Mouse (Mus musculus) MEL (cell line): ENCODE data around the gene Spef1. TPM values are rescaled to one million over a fixed set of nuclear protein-coding genes. Genes with fewer than 3 reads are reported as not detected.
"Not testable (repeated sequence)": the region's sequence is repeated elsewhere in the genome, so short reads cannot be mapped to it uniquely, and the experiment has no call there.

Experiments
- DNase-seq: peaks from one replicate; pipeline ENCODE4 v3.0.0; 2011; ENCODE audit warnings: low read depth, low spot score
- H3K27ac ChIP-seq: 2 replicates; pipeline ENCODE4 v1.5.1; 2012; ENCODE audit warnings: low read depth, mild to moderate bottlenecking, control low read depth, low read length, moderate library complexity; ENCODE audit not compliant: control insufficient read depth
- H3K27me3 ChIP-seq, 2 experiments: fragments of 150-350 bp in 1 of 2; sonication (generic) in 1 of 2; 2 replicates each; pipeline ENCODE4 v1.6.1; 2012; ENCODE audit warnings: low read length in 2 of 2, mild to moderate bottlenecking in 2 of 2, improper control_type of control experiment in 1 of 2, moderate library complexity in 1 of 2; ENCODE audit not compliant: insufficient read depth in 2 of 2, control insufficient read depth in 1 of 2
- H3K36me3 ChIP-seq, 2 experiments: 2 replicates each; pipeline ENCODE4 v1.6.1; 2012 to 2014; ENCODE audit warnings: low read length in 2 of 2, improper control_type of control experiment in 1 of 2, inconsistent platforms in 1 of 2, mild to moderate bottlenecking in 1 of 2; ENCODE audit not compliant: insufficient read depth in 2 of 2, control insufficient read depth in 1 of 2
- H3K4me1 ChIP-seq, 2 experiments: fragments of 150-350 bp in 1 of 2; sonication (generic) in 1 of 2; 2 replicates each; pipeline ENCODE4 v1.6.1; 2012; ENCODE audit warnings: low read length in 2 of 2, improper control_type of control experiment in 1 of 2, mild to moderate bottlenecking in 1 of 2; ENCODE audit not compliant: insufficient read depth in 2 of 2, control insufficient read depth in 1 of 2
- H3K4me3 ChIP-seq, 2 experiments: fragments of 150-350 bp in 1 of 2; sonication (generic) in 1 of 2; 2 replicates each; pipeline ENCODE4 v1.5.1; 2012; ENCODE audit warnings: low read depth in 2 of 2, low read length in 2 of 2, mild to moderate bottlenecking in 2 of 2, moderate library complexity in 2 of 2, control low read depth in 1 of 2, improper control_type of control experiment in 1 of 2; ENCODE audit not compliant: control insufficient read depth in 1 of 2, insufficient read depth in 1 of 2
- H3K79me2 ChIP-seq: 2 replicates; pipeline ENCODE4 v1.6.1; 2012; ENCODE audit warnings: mild to moderate bottlenecking, low read length, moderate library complexity; ENCODE audit not compliant: control insufficient read depth, poor library complexity, insufficient read depth
- H3K9ac ChIP-seq: 2 replicates; pipeline ENCODE4 v1.6.1; 2012; ENCODE audit warnings: low read depth, mild to moderate bottlenecking, control low read depth, low read length, moderate library complexity; ENCODE audit not compliant: control insufficient read depth, poor library complexity, severe bottlenecking
- H3K9me3 ChIP-seq: fragments of 150-350 bp; sonication (generic); replicated peaks from 2 replicates; pipeline ENCODE4 v1.6.1; 2012; ENCODE audit warnings: mild to moderate bottlenecking, low read length, improper control_type of control experiment, moderate library complexity; ENCODE audit not compliant: insufficient read depth
- CTCF ChIP-seq, 3 experiments: IDR thresholded peaks in 2 of 3; conservative IDR thresholded peaks in 1 of 3; 2 replicates each; pipeline ENCODE4 v1.5.1; 2011 to 2012; ENCODE audit warnings: low read length in 3 of 3, low read depth in 2 of 3, mild to moderate bottlenecking in 2 of 3, improper control_type of control experiment in 1 of 3, inconsistent platforms in 1 of 3, mixed read lengths in 1 of 3, moderate library complexity in 1 of 3; ENCODE audit not compliant: control insufficient read depth in 1 of 3, insufficient read depth in 1 of 3, poor library complexity in 1 of 3, severe bottlenecking in 1 of 3
- ELF1 ChIP-seq: IDR thresholded peaks from 2 replicates; pipeline ENCODE4 v1.6.1; 2014; ENCODE audit warnings: low read depth, mild to moderate bottlenecking, inconsistent platforms, low read length, improper control_type of control experiment, moderate library complexity
- EP300 ChIP-seq, 2 experiments: IDR thresholded peaks; 2 replicates each; pipeline ENCODE4 v1.6.1; 2011; ENCODE audit warnings: improper control_type of control experiment in 2 of 2, low read length in 2 of 2, low read depth in 1 of 2, mild to moderate bottlenecking in 1 of 2
- ETS1 ChIP-seq: IDR thresholded peaks from 2 replicates; pipeline ENCODE4 v1.6.1; 2012; ENCODE audit warnings: low read depth, mild to moderate bottlenecking, inconsistent platforms, low read length, improper control_type of control experiment, moderate library complexity
- GABPA ChIP-seq: IDR thresholded peaks from 2 replicates; pipeline ENCODE4 v1.6.1; 2012; ENCODE audit warnings: low read depth, mild to moderate bottlenecking, inconsistent platforms, low read length, improper control_type of control experiment, moderate library complexity
- GATA1 ChIP-seq: IDR thresholded peaks from 2 replicates; pipeline ENCODE4 v1.6.1; 2011; ENCODE audit warnings: low read depth, low read length, improper control_type of control experiment
- JUND ChIP-seq: IDR thresholded peaks from 2 replicates; pipeline ENCODE4 v1.6.1; 2011; ENCODE audit warnings: low read depth, mild to moderate bottlenecking, improper control_type of control experiment, low read length
- KAT2A ChIP-seq: conservative IDR thresholded peaks from 2 replicates; pipeline ENCODE4 v1.6.1; 2012; ENCODE audit warnings: low read depth, low read length, improper control_type of control experiment, inconsistent platforms
- MAFK ChIP-seq: IDR thresholded peaks from 2 replicates; pipeline ENCODE4 v1.6.1; 2011; ENCODE audit warnings: low read depth, mild to moderate bottlenecking, low read length, improper control_type of control experiment, borderline replicate concordance
- MEF2A ChIP-seq: IDR thresholded peaks from 2 replicates; pipeline ENCODE4 v1.6.1; 2014; ENCODE audit warnings: low read depth, mild to moderate bottlenecking, inconsistent platforms, low read length, improper control_type of control experiment; ENCODE audit not compliant: poor library complexity, insufficient replicate concordance, severe bottlenecking; ENCODE audit errors: extremely low read depth
- MXI1 ChIP-seq: IDR thresholded peaks from 2 replicates; pipeline ENCODE4 v1.6.1; 2011; ENCODE audit warnings: mild to moderate bottlenecking, low read depth, low read length, improper control_type of control experiment
- MYC ChIP-seq: IDR thresholded peaks from 2 replicates; pipeline ENCODE4 v1.6.1; 2011; ENCODE audit warnings: low read depth, mild to moderate bottlenecking, low read length, improper control_type of control experiment, moderate library complexity
- NELFE ChIP-seq: IDR thresholded peaks from 2 replicates; pipeline ENCODE4 v1.6.1; 2011; ENCODE audit warnings: low read depth, low read length, improper control_type of control experiment
- NRF1 ChIP-seq: IDR thresholded peaks from 2 replicates; pipeline ENCODE4 v1.6.1; 2014; ENCODE audit warnings: low read depth, mild to moderate bottlenecking, inconsistent platforms, low read length, improper control_type of control experiment, moderate library complexity; ENCODE audit not compliant: poor library complexity, insufficient read depth, severe bottlenecking
- POLR2AphosphoS5 ChIP-seq: IDR thresholded peaks from 2 replicates; pipeline ENCODE4 v1.6.1; 2012; ENCODE audit warnings: low read depth, borderline replicate concordance, mild to moderate bottlenecking, inconsistent platforms, low read length, moderate library complexity, mixed read lengths
- RAD21 ChIP-seq: IDR thresholded peaks from 2 replicates; pipeline ENCODE4 v1.6.1; 2011; ENCODE audit warnings: mild to moderate bottlenecking, low read depth, low read length, improper control_type of control experiment
- RCOR1 ChIP-seq: IDR thresholded peaks from 2 replicates; pipeline ENCODE4 v1.6.1; 2012; ENCODE audit warnings: low read depth, mild to moderate bottlenecking, inconsistent platforms, low read length, improper control_type of control experiment
- SIN3A ChIP-seq: IDR thresholded peaks from 2 replicates; pipeline ENCODE4 v1.6.1; 2012; ENCODE audit warnings: low read length, improper control_type of control experiment, inconsistent platforms
- TBP ChIP-seq: IDR thresholded peaks from 2 replicates; pipeline ENCODE4 v1.8.0; 2011; ENCODE audit warnings: low read depth, low read length, improper control_type of control experiment
- TCF12 ChIP-seq: IDR thresholded peaks from 2 replicates; pipeline ENCODE4 v1.6.1; 2014; ENCODE audit warnings: low read depth, mild to moderate bottlenecking, inconsistent platforms, low read length, improper control_type of control experiment, moderate library complexity
- UBTF ChIP-seq: IDR thresholded peaks from 2 replicates; pipeline ENCODE4 v1.6.1; 2012; ENCODE audit warnings: low read depth, mild to moderate bottlenecking, inconsistent platforms, low read length, improper control_type of control experiment, moderate library complexity, borderline replicate concordance; ENCODE audit not compliant: insufficient read depth
- ZMIZ1 ChIP-seq: IDR thresholded peaks from 2 replicates; pipeline ENCODE4 v1.6.1; 2012; ENCODE audit warnings: low read depth, mild to moderate bottlenecking, inconsistent platforms, low read length, improper control_type of control experiment, moderate library complexity
- ZNF384 ChIP-seq: IDR thresholded peaks from 2 replicates; pipeline ENCODE4 v1.6.1; 2012; ENCODE audit warnings: low read depth, mild to moderate bottlenecking, inconsistent platforms, low read length, improper control_type of control experiment
- polyA plus RNA-seq, 2 experiments: library from polyadenylated mRNA; stranded (reverse) in 1 of 2; unstranded in 1 of 2; fragments of >175 nt in 1 of 2; fragments of >200 nt in 1 of 2; gene quantifications; 2 replicates each; pipeline versions ENCODE4 v1.2.1 to v1.2.4; 2012; ENCODE audit warnings: low replicate concordance in 2 of 2, low read depth in 1 of 2; ENCODE audit not compliant: insufficient read length in 2 of 2, insufficient read depth in 1 of 2, missing spikeins in 1 of 2
- total RNA-seq: library from RNA; depleted of rRNA; stranded (reverse); fragments of 300-350 nt; gene quantifications from 2 replicates; pipeline ENCODE4 v1.2.3, GENCODE M21; 2012

Gene Spef1
- total and polyA plus RNA-seq, 3 experiments, result 1.2 to 1.8 TPM; not detected in 1

GRCm38 (mm10) chr2:131227243-131227642, 40.2 kb upstream of the Spef1 start:
- TF ChIP-seq RCOR1 (peak; percentile 60; the same call in 1 of the 2 replicates), SIN3A (peak; percentile 44; the same call in 1 of the 2 replicates), UBTF (no peak), ZNF384 (no peak), EP300 (IDR thresholded peaks at IDR 0.05; ENCODE audit: low read depth in 1 of 2, low read length in 2 of 2) (peak; percentile 64 to 68), GATA1 (peak; percentile 78), POLR2AphosphoS5 (no peak), JUND (no peak), MXI1 (no peak), GABPA (no peak), TCF12 (peak; percentile 30; the same call in 1 of the 2 replicates)
- no peaks in the 10 kb centered on the region for H3K9me3 ChIP-seq
- no peaks in the 10 kb centered on the region for H3K79me2 ChIP-seq
- H3K4me1 ChIP-seq, result peaks cover 17 to 29% of the 10 kb centered on the region in 2 experiments
- no peak overlapping the region for H3K4me3 ChIP-seq
- H3K27me3 ChIP-seq, result no peaks in the 10 kb centered on the region
- peaks cover 0 to 23% of the 10 kb centered on the region in 2 experiments; a peak in 2 of 4 replicates for H3K36me3 ChIP-seq
- peak overlapping the region; percentile 29; the same call in 1 of the 2 replicates for H3K27ac ChIP-seq
- peak; percentile 28 for DNase-seq
- H3K9ac ChIP-seq, result no peak overlapping the region

DNA sequence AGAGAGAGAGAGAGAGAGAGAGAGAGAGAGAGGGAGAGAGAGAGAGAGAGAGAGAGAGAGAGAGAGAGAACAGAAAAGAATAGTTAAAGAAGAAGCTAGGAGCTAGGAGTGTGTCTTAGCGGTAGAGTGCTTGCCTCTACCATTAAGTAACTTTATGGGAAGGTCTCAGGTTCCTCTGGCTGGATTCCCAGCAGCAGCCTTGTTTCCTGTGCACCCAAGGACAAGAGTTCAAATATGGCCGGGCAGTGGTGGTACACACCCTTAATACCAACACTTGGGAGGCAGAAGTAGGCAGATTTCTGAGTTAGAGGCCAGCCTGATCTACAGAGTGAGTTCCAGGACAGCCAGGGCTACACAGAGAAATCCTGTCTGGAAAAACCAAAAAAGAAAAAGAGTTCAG, 39.6 kb upstream of the Spef1 start:
- not testable (repeated sequence) for H3K27me3 ChIP-seq, H3K9ac ChIP-seq, H3K9me3 ChIP-seq, H3K27ac ChIP-seq, H3K4me3 ChIP-seq, H3K79me2 ChIP-seq
- 0 out of 2 replicates have a peak, but pooled peaks have one; percentile 13 for TF ChIP-seq ETS1
- peak; percentile 40 for DNase-seq
- Histone ChIP-seq H3K4me1 (peaks cover 15 to 35% of the 10 kb centered on the region in 2 experiments), H3K36me3 (peaks cover 0 to 24% of the 10 kb centered on the region in 2 experiments; a peak in 2 of 4 replicates)

GRCm38 (mm10) chr2:131225178-131225577, 38.1 kb upstream of the Spef1 start:
- no peaks in the 10 kb centered on the region for H3K27me3 ChIP-seq
- no peak for DNase-seq
- TF ChIP-seq MYC, result no peak
- no peak for TF ChIP-seq TBP
- no peak for TF ChIP-seq RAD21
- TF ChIP-seq CTCF (IDR thresholded peaks at IDR 0.05 in 2 of 3, conservative IDR thresholded peaks at IDR 0.05 in 1 of 3; ENCODE audit: control insufficient read depth in 1 of 3, insufficient read depth in 1 of 3, low read depth in 2 of 3, low read length in 3 of 3, poor library complexity in 1 of 3, severe bottlenecking in 1 of 3), result no peak
- TF ChIP-seq MEF2A, result no peak
- TF ChIP-seq KAT2A, result no peak
- TF ChIP-seq NELFE, result no peak
- no peak for TF ChIP-seq GABPA
- no peak for TF ChIP-seq UBTF
- TF ChIP-seq ZMIZ1, result no peak
- TF ChIP-seq ELF1, result no peak
- TF ChIP-seq MAFK, result no peak
- TF ChIP-seq JUND, result no peak
- no peak for TF ChIP-seq NRF1
- TF ChIP-seq POLR2AphosphoS5, result no peak
- no peak overlapping the region for H3K9ac ChIP-seq
- no peak overlapping the region for H3K27ac ChIP-seq
- peaks cover 0 to 24% of the 10 kb centered on the region in 2 experiments; a peak in 2 of 4 replicates for H3K36me3 ChIP-seq
- H3K9me3 ChIP-seq, result no peaks in the 10 kb centered on the region
- no peaks in the 10 kb centered on the region for H3K79me2 ChIP-seq
- peaks cover 15 to 36% of the 10 kb centered on the region in 2 experiments for H3K4me1 ChIP-seq
- H3K4me3 ChIP-seq, result no peak overlapping the region
